Mouse (Mus musculus) midbrain, embryonic 11.5 days (tissue): ENCODE measurements around the gene Gpn3. TPM values are rescaled to one million over a fixed set of nuclear protein-coding genes. Genes with fewer than 3 reads are reported as not detected.
A peak's percentile ranks its signal among the peaks of the same experiment; 100 is the strongest.
"Not testable (repeated sequence)": the region's sequence is repeated elsewhere in the genome, so short reads cannot be mapped to it uniquely, and the experiment has no call there.

Experiments used
- ATAC-seq: fragments of 200-750 bp; cut with Nextera tagmentation; 2 replicates; pipeline ENCODE4 v1.8.0; 2017; ENCODE audit warnings: moderate TSS enrichment, moderate library complexity; ENCODE audit not compliant: low FRiP score
- DNase-seq: peaks from one replicate; pipeline ENCODE4 v3.0.0; 2015; ENCODE audit warnings: low spot score; ENCODE audit errors: missing footprints
- H3K27ac ChIP-seq: fragments of 300-500 bp; sonication (generic); 2 replicates; pipeline ENCODE4 v1.5.1; 2014; ENCODE audit warnings: low read depth, low read length
- H3K27me3 ChIP-seq: fragments of 300-500 bp; sonication (generic); 2 replicates; pipeline ENCODE4 v1.6.1; 2014; ENCODE audit warnings: mild to moderate bottlenecking, low read length, moderate library complexity, mixed read lengths; ENCODE audit not compliant: control insufficient read depth, insufficient read depth
- H3K36me3 ChIP-seq: fragments of 300-500 bp; sonication (generic); 2 replicates; pipeline ENCODE4 v1.6.1; 2014; ENCODE audit warnings: mild to moderate bottlenecking, low read length, moderate library complexity, mixed read lengths; ENCODE audit not compliant: control insufficient read depth, insufficient read depth
- H3K4me1 ChIP-seq: fragments of 300-500 bp; sonication (generic); 2 replicates; pipeline ENCODE4 v1.6.1; 2014; ENCODE audit warnings: low read length; ENCODE audit not compliant: control insufficient read depth, insufficient read depth
- H3K4me2 ChIP-seq: fragments of 300-500 bp; sonication (generic); 2 replicates; pipeline ENCODE4 v1.6.1; 2014; ENCODE audit warnings: mild to moderate bottlenecking, moderate library complexity
- H3K4me3 ChIP-seq: fragments of 300-500 bp; sonication (generic); 2 replicates; pipeline ENCODE4 v1.5.1; 2014; ENCODE audit warnings: low read depth, low read length
- H3K9ac ChIP-seq: fragments of 300-500 bp; sonication (generic); 2 replicates; pipeline ENCODE4 v1.6.1; 2014; ENCODE audit warnings: low read length
- H3K9me3 ChIP-seq: fragments of 300-500 bp; sonication (generic); 2 replicates; pipeline ENCODE4 v1.6.1; 2016; ENCODE audit warnings: low read length; ENCODE audit not compliant: control insufficient read depth
- WGBS: fragments of 180-500 bp; shearing (Covaris S2); extraction: QIAGEN DNeasy Blood & Tissue Kit; methylation state at CpG from one replicate; pipeline ENCODE4 v1.1.7; 2014; 5-methylcytosine and 5-hydroxymethylcytosine counted together
- polyA plus RNA-seq: library from polyadenylated mRNA; unstranded; fragments of >200 nt; fragmentation: Nextera tagmentation; extraction: Ambion mirVana; gene quantifications from 2 replicates; pipeline ENCODE4 v1.2.1, GENCODE M21; 2014

The Gpn3 gene
- polyA plus RNA-seq, 1 experiment from 2014 or later = 61.2 TPM

- no peaks in the 10 kb centered on the region for H3K4me1 ChIP-seq
- no peak overlapping the region for H3K4me2 ChIP-seq
- peaks cover 16% of the 10 kb centered on the region for H3K36me3 ChIP-seq
- no peak for ATAC-seq
- H3K9ac ChIP-seq = no peak overlapping the region
- H3K27ac ChIP-seq = no peak overlapping the region
- no peaks in the 10 kb centered on the region for H3K27me3 ChIP-seq
- H3K9me3 ChIP-seq = no peaks in the 10 kb centered on the region; the same call in 1 of the 2 replicates
- H3K4me3 ChIP-seq = no peak overlapping the region
- no peak for DNase-seq
- 88% methylated on average over 19 of the region's 19 CpGs for WGBS
Measured at GRCm38 (mm10) chr5:122409692-122410645, 38.3 kb downstream of the Gpn3 start.

- ATAC-seq (no peak), DNase-seq (no peak)
- Histone ChIP-seq H3K4me3 (no peak overlapping the region), H3K36me3 (peaks cover 3% of the 10 kb centered on the region), H3K4me2 (no peak overlapping the region), H3K9ac (no peak overlapping the region), H3K27me3 (no peaks in the 10 kb centered on the region), H3K27ac (no peak overlapping the region), H3K9me3 (no peaks in the 10 kb centered on the region), H3K4me1 (no peaks in the 10 kb centered on the region)
- 84% methylated on average over 5 of the region's 5 CpGs for WGBS
Measured at GRCm38 (mm10) chr5:122411892-122412291, 40.2 kb downstream of the Gpn3 start.

GRCm38 (mm10) chr5:122412826-122413225 lies 41.1 kb downstream of the Gpn3 start:
- WGBS = 67% methylated on average over 6 of the region's 6 CpGs
- H3K9me3 ChIP-seq = no peaks in the 10 kb centered on the region
- ATAC-seq (no peak), DNase-seq (no peak)
- H3K27me3 ChIP-seq = no peaks in the 10 kb centered on the region
- H3K4me3 ChIP-seq = no peak overlapping the region
- no peaks in the 10 kb centered on the region for H3K36me3 ChIP-seq
- H3K4me1 ChIP-seq = no peaks in the 10 kb centered on the region
- no peak overlapping the region for H3K9ac ChIP-seq
- no peak overlapping the region for H3K4me2 ChIP-seq
- no peak overlapping the region for H3K27ac ChIP-seq

- DNase-seq = no peak
- WGBS = 94% methylated on average over 5 of the region's 5 CpGs
Measured at GRCm38 (mm10) chr5:122414351-122414750, 42.7 kb downstream of the Gpn3 start.

GRCm38 (mm10) chr5:122415465-122415864 lies 43.8 kb downstream of the Gpn3 start:
- 88% methylated on average over 12 of the region's 12 CpGs for WGBS
- Histone ChIP-seq H3K4me3 (no peak overlapping the region), H3K4me1 (no peaks in the 10 kb centered on the region), H3K9ac (no peak overlapping the region), H3K36me3 (no peaks in the 10 kb centered on the region), H3K9me3 (no peaks in the 10 kb centered on the region), H3K27ac (no peak overlapping the region), H3K4me2 (no peak overlapping the region), H3K27me3 (no peaks in the 10 kb centered on the region)
- no peak for ATAC-seq
- no peak for DNase-seq

More at GRCm38 (mm10) chr5:122414351-122414750, 42.7 kb downstream of the Gpn3 start:
- Histone ChIP-seq H3K9me3 (no peaks in the 10 kb centered on the region), H3K4me2 (no peak overlapping the region), H3K4me1 (no peaks in the 10 kb centered on the region), H3K9ac (no peak overlapping the region), H3K27ac (no peak overlapping the region), H3K36me3 (no peaks in the 10 kb centered on the region), H3K4me3 (no peak overlapping the region), H3K27me3 (no peaks in the 10 kb centered on the region)
- ATAC-seq = no peak

GRCm38 (mm10) chr5:122420676-122421075 lies 49.0 kb downstream of the Gpn3 start:
- not testable (repeated sequence) for H3K4me3 ChIP-seq, H3K27ac ChIP-seq, H3K9me3 ChIP-seq, H3K27me3 ChIP-seq, H3K4me2 ChIP-seq, H3K36me3 ChIP-seq, H3K9ac ChIP-seq, ATAC-seq, DNase-seq, H3K4me1 ChIP-seq
- WGBS = 59% methylated on average over 4 of the region's 4 CpGs

GRCm38 (mm10) chr5:122421271-122422068 lies 49.8 kb downstream of the Gpn3 start, which contains the start of gene Anapc7:
Gene Anapc7 (plus strand): TSS chr5:122421693.
- 25% methylated on average over 17 of the region's 17 CpGs for WGBS
- Histone ChIP-seq H3K4me1 (peaks cover 7% of the 10 kb centered on the region), H3K36me3 (no peaks in the 10 kb centered on the region), H3K9me3 (no peaks in the 10 kb centered on the region), H3K27me3 (no peaks in the 10 kb centered on the region), H3K27ac (peak within 1 kb of the TSS; percentile 81), H3K9ac (peak within 1 kb of the TSS; percentile 93), H3K4me3 (peak within 1 kb of the TSS; percentile 99), H3K4me2 (peak within 1 kb of the TSS; percentile 83)
- ATAC-seq (peak; percentile 19; the same call in 1 of the 2 replicates), DNase-seq (no peak)

GRCm38 (mm10) chr5:122422071-122422964 lies 50.6 kb downstream of the Gpn3 start:
- Histone ChIP-seq H3K27me3 (no peaks in the 10 kb centered on the region), H3K4me3 (peak overlapping the region; percentile 99), H3K4me2 (peak overlapping the region; percentile 83), H3K9ac (peak overlapping the region; percentile 93), H3K27ac (peak overlapping the region; percentile 81), H3K9me3 (no peaks in the 10 kb centered on the region), H3K4me1 (peaks cover 7% of the 10 kb centered on the region), H3K36me3 (no peaks in the 10 kb centered on the region)
- under 1% methylated on average over 73 of the region's 73 CpGs for WGBS
- DNase-seq (peak; percentile 99), ATAC-seq (peak; percentile 92)
